Mouse (Mus musculus): Measurements from ENCODE around the gene Phxr2. TPM values are rescaled to one million over a fixed set of nuclear protein-coding genes. Genes with fewer than 3 reads are reported as not detected.
A peak's percentile ranks its signal among the peaks of the same experiment; 100 is the strongest.

Gene Phxr2
- total and polyA plus RNA-seq, 2 experiments from 2014 or later, result not detected

- Histone ChIP-seq H3K4me2 (ENCODE audit: low read depth, low read length, poor library complexity, severe bottlenecking) (peak overlapping the region; percentile 92), H3K27ac (ENCODE audit: low read depth, low read length) (no peak overlapping the region), H3K4me1 (ENCODE audit: insufficient read depth, low read length) (no peaks in the 10 kb centered on the region; the same call in 1 of the 2 replicates), H3K9me3 (ENCODE audit: low read length) (no peaks in the 10 kb centered on the region), H3K9ac (replicated peaks; ENCODE audit: low read length, poor library complexity, severe bottlenecking) (no peak overlapping the region; the same call in 1 of the 2 replicates), H3K27me3 (ENCODE audit: insufficient read depth, low read length) (no peaks in the 10 kb centered on the region), H3K4me3 (ENCODE audit: low read depth, low read length) (peak overlapping the region; percentile 99), H3K36me3 (ENCODE audit: insufficient read depth, low read length) (no peaks in the 10 kb centered on the region; the same call in 1 of the 2 replicates)
- WGBS, result 40% methylated on average over 12 of the region's 12 CpGs
- no peak for ATAC-seq (ENCODE audit: low FRiP score)
- TF ChIP-seq CTCF (IDR thresholded peaks at IDR 0.05), result peak; percentile 26
- no peak for DNase-seq (ENCODE audit: low spot score)
Measured at GRCm38 (mm10) chr10:99108431-99108982, 17.6 kb downstream of the Phxr2 start.

- peak within 1 kb of the TSS; percentile 86 for H3K9ac ChIP-seq (replicated peaks; ENCODE audit: low read length, poor library complexity, severe bottlenecking)
- peak; percentile 79 for TF ChIP-seq CTCF (IDR thresholded peaks at IDR 0.05)
- H3K36me3 ChIP-seq (ENCODE audit: insufficient read depth, low read length), result no peaks in the 10 kb centered on the region; the same call in 1 of the 2 replicates
- WGBS, result under 1% methylated on average over 22 of the region's 22 CpGs
- peak within 1 kb of the TSS; percentile 99 for H3K4me3 ChIP-seq (ENCODE audit: low read depth, low read length)
- no peaks in the 10 kb centered on the region for H3K27me3 ChIP-seq (ENCODE audit: insufficient read depth, low read length)
- H3K9me3 ChIP-seq (ENCODE audit: low read length), result no peaks in the 10 kb centered on the region
- peak within 1 kb of the TSS; percentile 91 for H3K27ac ChIP-seq (ENCODE audit: low read depth, low read length)
- DNase-seq (ENCODE audit: low spot score), result peak; percentile 76
- ATAC-seq (ENCODE audit: low FRiP score), result peak; percentile 68
- H3K4me2 ChIP-seq (ENCODE audit: low read depth, low read length, poor library complexity, severe bottlenecking), result peak within 1 kb of the TSS; percentile 92
- H3K4me1 ChIP-seq (ENCODE audit: insufficient read depth, low read length), result no peaks in the 10 kb centered on the region; the same call in 1 of the 2 replicates
Measured at GRCm38 (mm10) chr10:99107964-99108363, 18.2 kb downstream of the Phxr2 start, which contains the start of gene Galnt4. Gene Galnt4, plus strand, starts transcription at chr10:99108159.

- ATAC-seq (ENCODE audit: low FRiP score), result peak; percentile 96
- no peak for TF ChIP-seq CTCF (IDR thresholded peaks at IDR 0.05)
Measured at GRCm38 (mm10) chr10:99106703-99107631, 19.2 kb downstream of the Phxr2 start, which contains the start of gene Poc1b. Gene Poc1b, plus strand, starts transcription at chr10:99107036.

DNA sequence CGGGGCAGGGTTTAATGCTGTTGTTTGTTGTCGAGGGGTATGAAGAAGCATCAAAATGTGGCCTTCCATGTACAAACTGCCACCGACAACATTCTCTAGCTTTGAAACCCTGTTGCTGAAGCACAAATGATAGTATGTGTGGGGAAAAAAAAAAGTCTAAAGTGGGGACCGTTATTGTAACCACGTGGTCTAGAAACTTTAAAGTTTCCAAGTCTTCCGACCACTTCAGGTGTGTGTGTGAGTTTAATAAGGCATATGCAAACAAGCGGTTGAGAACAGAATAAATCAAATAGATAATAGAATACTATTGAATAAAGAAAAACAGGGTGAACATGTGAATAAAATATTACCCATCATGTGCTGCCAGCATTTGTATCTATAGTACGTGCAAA, 19.8 kb downstream of the Phxr2 start:
- Histone ChIP-seq H3K4me3 (ENCODE audit: low read depth, low read length) (peak overlapping the region; percentile 99), H3K27ac (ENCODE audit: low read depth, low read length) (no peak overlapping the region), H3K9me3 (ENCODE audit: low read length) (no peaks in the 10 kb centered on the region), H3K27me3 (ENCODE audit: insufficient read depth, low read length) (no peaks in the 10 kb centered on the region), H3K4me2 (ENCODE audit: low read depth, low read length, poor library complexity, severe bottlenecking) (peak overlapping the region; percentile 92), H3K4me1 (ENCODE audit: insufficient read depth, low read length) (no peaks in the 10 kb centered on the region; the same call in 1 of the 2 replicates), H3K9ac (replicated peaks; ENCODE audit: low read length, poor library complexity, severe bottlenecking) (peak overlapping the region; percentile 86), H3K36me3 (ENCODE audit: insufficient read depth, low read length) (no peaks in the 10 kb centered on the region; the same call in 1 of the 2 replicates)
- ATAC-seq (ENCODE audit: low FRiP score) (no peak), DNase-seq (ENCODE audit: low spot score) (no peak)
- no peak for TF ChIP-seq CTCF (IDR thresholded peaks at IDR 0.05)
- 23% methylated on average over 8 of the region's 8 CpGs for WGBS

More at GRCm38 (mm10) chr10:99106703-99107631, 19.2 kb downstream of the Phxr2 start, which contains the start of gene Poc1b:
- no peaks in the 10 kb centered on the region; the same call in 1 of the 2 replicates for H3K4me1 ChIP-seq (ENCODE audit: insufficient read depth, low read length)
- under 1% methylated on average over 97 of the region's 106 CpGs for WGBS
- H3K4me3 ChIP-seq (ENCODE audit: low read depth, low read length), result peak within 1 kb of the TSS; percentile 99
- H3K27ac ChIP-seq (ENCODE audit: low read depth, low read length), result peak within 1 kb of the TSS; percentile 91
- H3K4me2 ChIP-seq (ENCODE audit: low read depth, low read length, poor library complexity, severe bottlenecking), result peak within 1 kb of the TSS; percentile 92
- DNase-seq (ENCODE audit: low spot score), result peak; percentile 94
- no peaks in the 10 kb centered on the region; the same call in 1 of the 2 replicates for H3K36me3 ChIP-seq (ENCODE audit: insufficient read depth, low read length)
- H3K9me3 ChIP-seq (ENCODE audit: low read length), result no peaks in the 10 kb centered on the region
- H3K9ac ChIP-seq (replicated peaks; ENCODE audit: low read length, poor library complexity, severe bottlenecking), result peak within 1 kb of the TSS; percentile 86
- no peaks in the 10 kb centered on the region for H3K27me3 ChIP-seq (ENCODE audit: insufficient read depth, low read length)

DNA sequence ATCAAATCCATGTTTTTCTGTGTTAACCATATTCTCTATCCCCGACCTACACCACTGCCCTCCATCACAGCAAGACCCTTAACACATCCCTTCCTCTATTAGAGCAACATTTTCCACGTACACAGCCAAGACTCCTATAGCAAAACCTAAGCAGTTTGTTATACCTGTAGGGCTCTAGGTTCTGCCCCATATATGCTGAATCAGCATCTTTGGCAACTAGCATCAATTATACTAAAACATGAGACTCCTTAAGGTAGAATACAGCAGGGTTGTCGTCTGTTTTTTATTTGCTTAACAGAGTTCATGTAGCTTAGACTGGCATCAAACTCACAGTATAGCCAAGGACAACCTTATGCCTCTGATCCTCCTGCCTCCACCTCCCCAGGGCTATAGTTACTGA, 20.6 kb downstream of the Phxr2 start:
- ATAC-seq (ENCODE audit: low FRiP score), result no peak
- Histone ChIP-seq H3K27ac (ENCODE audit: low read depth, low read length) (no peak overlapping the region), H3K4me2 (ENCODE audit: low read depth, low read length, poor library complexity, severe bottlenecking) (no peak overlapping the region), H3K4me3 (ENCODE audit: low read depth, low read length) (no peak overlapping the region), H3K9me3 (ENCODE audit: low read length) (no peaks in the 10 kb centered on the region), H3K4me1 (ENCODE audit: insufficient read depth, low read length) (no peaks in the 10 kb centered on the region; the same call in 1 of the 2 replicates), H3K36me3 (ENCODE audit: insufficient read depth, low read length) (no peaks in the 10 kb centered on the region), H3K9ac (replicated peaks; ENCODE audit: low read length, poor library complexity, severe bottlenecking) (no peak overlapping the region), H3K27me3 (ENCODE audit: insufficient read depth, low read length) (no peaks in the 10 kb centered on the region)
- no peak for DNase-seq (ENCODE audit: low spot score)
- WGBS, result 93% methylated on average over 3 of the region's 3 CpGs
- TF ChIP-seq CTCF (IDR thresholded peaks at IDR 0.05), result no peak

All from midbrain, postnatal 0 days (tissue).